Mouse (Mus musculus) limb, embryonic 14.5 days (tissue): ENCODE data around the gene Pex6. TPM values are rescaled to one million over a fixed set of nuclear protein-coding genes. Genes with fewer than 3 reads are reported as not detected.

Source experiments
- ATAC-seq: fragments of 200-750 bp; cut with Nextera tagmentation; 2 replicates; pipeline ENCODE4 v1.8.0; 2017; ENCODE audit warnings: low read depth, moderate number of reproducible peaks, moderate TSS enrichment; ENCODE audit not compliant: low FRiP score
- DNase-seq: peaks from one replicate; pipeline ENCODE4 v3.0.0-alpha.2; 2015; ENCODE audit warnings: low spot score
- H3K27ac ChIP-seq: fragments of 300-500 bp; sonication (generic); replicated peaks from 2 replicates; pipeline ENCODE4 v1.5.1; 2014; ENCODE audit warnings: low read depth, mild to moderate bottlenecking, low read length, moderate library complexity, mixed read lengths
- H3K27me3 ChIP-seq: fragments of 300-500 bp; sonication (generic); 2 replicates; pipeline ENCODE4 v1.6.1; 2014; ENCODE audit warnings: low read length, mixed read lengths; ENCODE audit not compliant: control insufficient read depth, insufficient read depth
- H3K36me3 ChIP-seq: fragments of 300-500 bp; sonication (generic); 2 replicates; pipeline ENCODE4 v1.6.1; 2014; ENCODE audit warnings: mild to moderate bottlenecking, low read length, moderate library complexity, mixed read lengths; ENCODE audit not compliant: control insufficient read depth, insufficient read depth
- H3K4me1 ChIP-seq: fragments of 300-500 bp; sonication (generic); 2 replicates; pipeline ENCODE4 v1.6.1; 2014; ENCODE audit warnings: antibody characterized with exemption, low read length, mixed read lengths; ENCODE audit not compliant: control insufficient read depth, insufficient read depth
- H3K4me2 ChIP-seq: fragments of 300-500 bp; sonication (generic); replicated peaks from 2 replicates; pipeline ENCODE4 v1.6.1; 2014; ENCODE audit warnings: low read depth, mild to moderate bottlenecking, low read length, moderate library complexity; ENCODE audit not compliant: severe bottlenecking
- H3K4me3 ChIP-seq: fragments of 300-500 bp; sonication (generic); replicated peaks from 2 replicates; pipeline ENCODE4 v1.5.1; 2014; ENCODE audit warnings: low read length
- H3K9ac ChIP-seq: fragments of 300-500 bp; sonication (generic); 2 replicates; pipeline ENCODE4 v1.6.1; 2014; ENCODE audit warnings: mild to moderate bottlenecking, low read depth, low read length, moderate library complexity; ENCODE audit not compliant: severe bottlenecking
- H3K9me3 ChIP-seq: fragments of 300-500 bp; sonication (generic); 2 replicates; pipeline ENCODE4 v1.6.1; 2016; ENCODE audit warnings: low read length; ENCODE audit not compliant: control insufficient read depth
- POLR2A ChIP-seq: fragments of 200-500 bp; IDR thresholded peaks from 2 replicates; pipeline ENCODE4 v1.8.0; 2012; ENCODE audit warnings: inconsistent platforms, mild to moderate bottlenecking, moderate library complexity, borderline replicate concordance; ENCODE audit not compliant: insufficient read depth, insufficient read length; ENCODE audit errors: extremely low read depth
- WGBS: fragments of 180-500 bp; shearing (Covaris S2); extraction: QIAGEN DNeasy Blood & Tissue Kit; methylation state at CpG from one replicate; pipeline ENCODE4 v1.1.7; 2014; 5-methylcytosine and 5-hydroxymethylcytosine counted together
- polyA plus RNA-seq, 2 experiments: library from polyadenylated mRNA; depleted of rRNA in 1 of 2; stranded (reverse) in 1 of 2; unstranded in 1 of 2; fragments of >200 nt; fragmentation: Nextera tagmentation in 1 of 2; extraction: Ambion mirVana in 1 of 2; gene quantifications; 2 replicates each; pipeline versions ENCODE4 v1.2.1 to v1.2.3; 2012 to 2014

The Pex6 gene
- polyA plus RNA-seq, 2 experiments, result 24.2 to 56.4 TPM

GRCm38 (mm10) chr17:46728021-46728420, 16.8 kb downstream of the Pex6 start:
- H3K27ac ChIP-seq, result no peak overlapping the region
- no peak overlapping the region for H3K4me3 ChIP-seq
- H3K4me2 ChIP-seq, result no peak overlapping the region
- H3K4me1 ChIP-seq, result no peaks in the 10 kb centered on the region
- H3K9me3 ChIP-seq, result no peaks in the 10 kb centered on the region
- H3K9ac ChIP-seq, result no peak overlapping the region
- H3K36me3 ChIP-seq, result peaks cover 33% of the 10 kb centered on the region
- ATAC-seq, result no peak
- WGBS, result 39% methylated on average over 6 of the region's 6 CpGs
- no peak for TF ChIP-seq POLR2A
- no peak for DNase-seq
- no peaks in the 10 kb centered on the region for H3K27me3 ChIP-seq

GRCm38 (mm10) chr17:46728496-46728895, 17.2 kb downstream of the Pex6 start:
- H3K27ac ChIP-seq, result no peak overlapping the region
- no peak overlapping the region for H3K4me3 ChIP-seq
- peak overlapping the region; percentile 15; the same call in 1 of the 2 replicates for H3K4me2 ChIP-seq
- H3K9ac ChIP-seq, result 0 out of 2 replicates have a peak overlapping the region, but pooled peaks have one; percentile 16
- ATAC-seq, result no peak
- TF ChIP-seq POLR2A, result no peak
- no peaks in the 10 kb centered on the region for H3K9me3 ChIP-seq
- 49% methylated on average over 11 of the region's 11 CpGs for WGBS
- H3K27me3 ChIP-seq, result no peaks in the 10 kb centered on the region
- H3K4me1 ChIP-seq, result no peaks in the 10 kb centered on the region
- peaks cover 28% of the 10 kb centered on the region for H3K36me3 ChIP-seq
- DNase-seq, result no peak

- no peak for DNase-seq
- Histone ChIP-seq H3K36me3 (peaks cover 24% of the 10 kb centered on the region), H3K9me3 (no peaks in the 10 kb centered on the region)
Measured at GRCm38 (mm10) chr17:46728904-46729318, 17.6 kb downstream of the Pex6 start, which contains the start of gene Gnmt. TSS of gene Gnmt (minus strand) at chr17:46729168.

GRCm38 (mm10) chr17:46734055-46734454, 22.8 kb downstream of the Pex6 start:
- no peak for TF ChIP-seq POLR2A
- no peaks in the 10 kb centered on the region for H3K9me3 ChIP-seq
- no peak overlapping the region for H3K27ac ChIP-seq
- H3K9ac ChIP-seq, result no peak overlapping the region
- ATAC-seq (no peak), DNase-seq (no peak)
- WGBS, result 92% methylated on average over 3 of the region's 3 CpGs
- H3K4me3 ChIP-seq, result no peak overlapping the region
- H3K36me3 ChIP-seq, result peaks cover 20% of the 10 kb centered on the region
- no peak overlapping the region for H3K4me2 ChIP-seq
- no peaks in the 10 kb centered on the region for H3K27me3 ChIP-seq
- H3K4me1 ChIP-seq, result no peaks in the 10 kb centered on the region

More at GRCm38 (mm10) chr17:46728904-46729318, 17.6 kb downstream of the Pex6 start, which contains the start of gene Gnmt:
- 0 out of 2 replicates have a peak within 1 kb of the TSS, but pooled peaks have one; percentile 16 for H3K9ac ChIP-seq
- peak within 1 kb of the TSS; percentile 15; the same call in 1 of the 2 replicates for H3K4me2 ChIP-seq
- no peaks in the 10 kb centered on the region for H3K27me3 ChIP-seq
- no peak for ATAC-seq
- peak within 1 kb of the TSS; percentile 10; the same call in 1 of the 2 replicates for H3K4me3 ChIP-seq
- no peak for TF ChIP-seq POLR2A
- H3K27ac ChIP-seq, result no peak within 1 kb of the TSS
- H3K4me1 ChIP-seq, result no peaks in the 10 kb centered on the region
- 13% methylated on average over 24 of the region's 24 CpGs for WGBS

- Histone ChIP-seq H3K4me1 (no peaks in the 10 kb centered on the region), H3K27ac (no peak overlapping the region), H3K4me2 (no peak overlapping the region), H3K4me3 (no peak overlapping the region), H3K9me3 (no peaks in the 10 kb centered on the region), H3K9ac (no peak overlapping the region), H3K36me3 (peaks cover 20% of the 10 kb centered on the region), H3K27me3 (no peaks in the 10 kb centered on the region)
- ATAC-seq (no peak), DNase-seq (no peak)
- TF ChIP-seq POLR2A, result no peak
- WGBS, result 87% methylated on average over 7 of the region's 7 CpGs
Measured at GRCm38 (mm10) chr17:46735287-46735686, 24.0 kb downstream of the Pex6 start.
